ENCODE assay signal across 8 mouse cellular contexts in the genomic region with DNA sequence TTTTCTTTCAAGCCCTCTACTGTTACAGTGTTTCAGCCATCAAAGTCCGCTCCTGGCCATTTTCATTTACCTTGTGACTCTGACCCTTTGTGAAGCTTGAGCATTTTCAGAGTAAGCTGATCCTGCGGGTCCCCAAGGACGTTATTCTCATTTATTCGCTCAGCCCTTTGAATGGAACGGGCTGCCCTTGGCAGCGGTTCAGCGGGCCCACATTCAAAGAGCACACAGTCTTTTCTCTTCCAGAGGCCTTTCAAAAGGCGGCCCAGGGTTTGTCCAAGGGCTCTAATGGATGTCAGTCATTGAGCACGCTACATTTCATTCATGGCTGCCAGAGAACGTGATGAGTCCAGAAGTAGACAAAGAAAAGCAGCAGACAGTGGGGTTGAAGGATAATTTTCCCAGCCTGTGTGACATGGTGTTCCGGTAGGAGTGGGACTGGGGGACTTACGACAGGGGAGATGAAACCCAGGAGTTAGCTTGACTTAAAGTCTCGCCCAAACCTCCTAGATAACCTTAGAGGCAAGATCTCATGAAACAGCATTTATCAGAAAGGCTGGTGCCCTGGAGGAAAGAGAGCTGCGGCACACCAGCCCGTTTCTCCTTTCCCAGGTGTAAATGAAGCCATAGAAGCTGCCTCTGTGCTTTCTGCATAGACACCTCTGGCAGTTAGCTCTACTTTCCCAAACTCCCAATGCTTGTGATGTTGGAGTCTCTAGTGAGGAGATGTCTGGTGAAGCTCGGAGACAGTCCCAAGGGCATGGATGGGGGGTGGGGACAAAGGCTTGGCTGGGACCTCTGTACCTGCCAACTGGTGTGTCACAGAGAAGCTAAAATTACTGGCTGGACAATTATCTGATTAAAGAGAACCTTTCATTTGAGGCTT.
DNase-seq lines count a peak whose midpoint lies in the region; ATAC-seq and TF ChIP-seq lines count a peak whose summit lies in the region.

No protein-coding gene starts in this region.

- no peaks in the 10 kb centered on the region for H3K27me3 ChIP-seq in kidney, adult 2 months (replicated peaks; ENCODE audit: control insufficient read depth, insufficient read depth, low read length)
- H3K27me3 ChIP-seq in kidney, embryonic 15.5 days = no peaks in the 10 kb centered on the region
- no peaks in the 10 kb centered on the region for H3K27me3 ChIP-seq in forebrain, embryonic 13.5 days

- TF ChIP-seq POLR2A in kidney, adult 2 months (IDR thresholded peaks at IDR 0.05; ENCODE audit: low read depth, low read length) = no peak

- H3K4me1 ChIP-seq in kidney, adult 2 months (ENCODE audit: control insufficient read depth, insufficient read depth, low read length) = no peaks in the 10 kb centered on the region
- peaks cover 11% of the 10 kb centered on the region; the same call in 1 of the 2 replicates for H3K4me1 ChIP-seq in kidney, embryonic 15.5 days
- peaks cover 30% of the 10 kb centered on the region for H3K4me1 ChIP-seq in forebrain, embryonic 13.5 days

- no peak overlapping the region for H3K4me2 ChIP-seq in kidney, embryonic 15.5 days
- peak overlapping the region; percentile 41 for H3K4me2 ChIP-seq in forebrain, embryonic 13.5 days

- no peak overlapping the region for H3K4me3 ChIP-seq in kidney, adult 2 months (ENCODE audit: insufficient read depth, low read depth, low read length)
- H3K4me3 ChIP-seq in kidney, embryonic 15.5 days (replicated peaks) = no peak overlapping the region
- peak overlapping the region; percentile 6; the same call in 1 of the 2 replicates for H3K4me3 ChIP-seq in forebrain, embryonic 13.5 days

- no peaks in the 10 kb centered on the region for H3K9me3 ChIP-seq in kidney, embryonic 15.5 days (replicated peaks)
- no peaks in the 10 kb centered on the region for H3K9me3 ChIP-seq in forebrain, embryonic 13.5 days (replicated peaks)

- peak; percentile 24 for DNase-seq in kidney, adult 2 months
- DNase-seq in layer of hippocampus, postnatal 10 days (ENCODE audit: low spot score in 2 of 2) = peak; percentile 57 to 66
- peak; percentile 26 for DNase-seq in retina, embryonic 14.5 days (ENCODE audit: low spot score)
- DNase-seq in heart, adult 18-20 months = no peak
- DNase-seq in c-Kit-positive CD71-positive TER-119-positive erythroid progenitor cells, embryonic 14.5 days (ENCODE audit: low spot score) = no peak

- 47% methylated on average over 16 of the region's 16 CpGs for WGBS in kidney, adult 2 months
- WGBS in kidney, embryonic 15.5 days = 51% methylated on average over 16 of the region's 16 CpGs
- WGBS in forebrain, embryonic 13.5 days = 8% methylated on average over 16 of the region's 16 CpGs

- H3K27ac ChIP-seq in kidney, adult 2 months (ENCODE audit: insufficient read depth, low read depth, low read length) = no peak overlapping the region
- no peak overlapping the region for H3K27ac ChIP-seq in kidney, embryonic 15.5 days
- peak overlapping the region; percentile 94 for H3K27ac ChIP-seq in forebrain, embryonic 13.5 days

- no peak for TF ChIP-seq CTCF in kidney, adult 2 months (conservative IDR thresholded peaks at IDR 0.05; ENCODE audit: insufficient read depth, insufficient read length, low read depth, low read length)

- no peak overlapping the region for H3K9ac ChIP-seq in kidney, embryonic 15.5 days
- no peak overlapping the region for H3K9ac ChIP-seq in forebrain, embryonic 13.5 days

- no peaks in the 10 kb centered on the region for H3K36me3 ChIP-seq in kidney, adult 2 months (ENCODE audit: control insufficient read depth, insufficient read depth, low read length)
- no peaks in the 10 kb centered on the region for H3K36me3 ChIP-seq in kidney, embryonic 15.5 days
- no peaks in the 10 kb centered on the region for H3K36me3 ChIP-seq in forebrain, embryonic 13.5 days (ENCODE audit: poor library complexity, severe bottlenecking)

- no peak for ATAC-seq in kidney, embryonic 15.5 days (replicated peaks; ENCODE audit: low FRiP score)
- ATAC-seq in forebrain, embryonic 13.5 days = peak; percentile 92
- no peak for ATAC-seq in erythroblast, adult 5-6 weeks (replicated peaks; ENCODE audit: low FRiP score, poor library complexity, severe bottlenecking)

Comparison
In these comparisons a context has a peak if more than half of its experiments do, and no peak if none do; other contexts are left out.
1. DNase-seq: peak in kidney, adult 2 months (single experiment), layer of hippocampus, postnatal 10 days (2 of 2) and retina, embryonic 14.5 days (single experiment); none in heart, adult 18-20 months (0 of 2) and c-Kit-positive CD71-positive TER-119-positive erythroid progenitor cells, embryonic 14.5 days (single experiment).